Mouse (Mus musculus) spleen, adult 12 weeks (tissue): ENCODE measurements around the gene Prrg1.
"Not testable (repeated sequence)": the region's sequence is repeated elsewhere in the genome, so short reads cannot be mapped to it uniquely, and the experiment has no call there.

Experiments
- DNase-seq: peaks from one replicate; pipeline ENCODE4 v3.0.0; 2022; ENCODE audit warnings: low spot score

The Prrg1 gene

DNA sequence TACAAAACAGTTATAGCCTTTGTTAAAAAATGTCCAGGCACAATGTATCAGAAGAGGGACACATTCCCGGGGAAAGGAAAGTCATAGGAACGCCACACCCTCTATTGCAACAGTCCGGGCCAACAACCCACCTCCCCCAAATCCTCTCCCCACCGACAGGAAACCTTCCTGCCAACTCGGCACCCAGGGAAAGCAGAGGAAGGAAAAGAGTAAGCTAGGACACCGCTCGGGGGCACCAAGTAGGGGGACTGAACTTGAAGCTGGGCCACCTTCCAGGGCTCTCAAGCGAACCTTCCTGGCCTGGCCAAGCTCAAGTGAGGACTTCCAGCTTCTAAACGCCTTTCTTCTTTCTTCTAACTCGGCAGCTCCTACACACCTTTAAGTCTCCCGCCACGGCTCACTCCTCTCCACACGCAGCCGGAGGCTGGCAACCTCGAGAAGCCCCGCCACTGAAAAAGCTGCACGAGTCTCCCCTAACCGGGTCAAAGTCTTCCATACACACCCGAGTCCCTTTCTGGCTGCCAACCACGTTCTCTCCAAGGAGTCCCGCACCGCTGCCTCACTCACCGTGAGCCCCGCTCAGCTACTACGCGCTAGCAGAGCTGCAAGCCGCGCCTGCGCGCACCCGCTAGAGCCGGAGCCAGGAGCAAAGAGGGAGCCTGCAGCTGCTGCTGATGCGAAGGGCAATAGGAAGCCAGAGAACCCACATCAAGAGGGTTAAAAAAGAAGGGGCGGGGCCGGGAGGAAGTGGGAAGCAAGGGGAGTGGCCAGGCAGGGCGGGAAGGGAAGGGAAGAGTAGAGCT is at the start of gene Prrg1:
Prrg1 (minus strand) TSS at position 695 of the 803 bp plus-strand sequence.
- peak; percentile 12 for DNase-seq

DNA sequence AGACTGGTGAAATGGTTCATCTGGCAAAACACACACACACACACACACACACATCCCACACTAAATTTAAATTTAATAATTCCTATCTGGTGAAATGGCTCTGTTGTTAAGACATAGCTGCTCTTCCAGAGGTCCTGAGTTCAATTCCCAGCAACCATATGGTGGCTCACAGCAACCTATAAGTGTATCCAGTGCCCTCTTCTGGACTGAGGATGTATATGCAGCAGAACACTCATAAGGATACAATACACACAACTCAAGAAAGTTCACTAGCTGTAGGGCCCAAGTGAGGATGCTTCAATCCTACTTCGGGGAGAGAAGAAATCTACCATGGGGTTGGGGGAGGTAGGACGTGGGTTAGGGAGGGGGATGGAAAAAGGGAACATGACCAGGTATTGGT is 22.1 kb upstream of the Prrg1 start:
- no peak for DNase-seq

DNA sequence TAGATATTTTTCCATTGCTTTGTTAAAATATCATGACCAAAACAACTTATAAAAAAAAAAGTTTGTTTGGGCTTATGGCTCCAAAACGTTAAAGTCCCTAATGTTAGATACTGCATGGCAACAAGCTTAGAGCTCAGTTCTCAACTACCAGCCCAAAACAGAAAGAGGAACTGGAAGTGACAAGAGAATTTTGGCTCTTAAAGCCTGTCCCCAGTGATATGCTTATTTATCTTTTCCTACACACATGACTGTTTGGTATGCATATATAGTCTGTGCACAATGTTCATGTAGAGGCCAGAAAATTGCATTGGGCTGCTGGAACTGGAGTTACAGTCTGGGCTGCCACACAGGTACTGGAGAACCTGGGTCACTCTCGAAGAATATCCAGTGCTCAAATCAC is 9.4 kb upstream of the Prrg1 start:
- DNase-seq: no peak

DNA sequence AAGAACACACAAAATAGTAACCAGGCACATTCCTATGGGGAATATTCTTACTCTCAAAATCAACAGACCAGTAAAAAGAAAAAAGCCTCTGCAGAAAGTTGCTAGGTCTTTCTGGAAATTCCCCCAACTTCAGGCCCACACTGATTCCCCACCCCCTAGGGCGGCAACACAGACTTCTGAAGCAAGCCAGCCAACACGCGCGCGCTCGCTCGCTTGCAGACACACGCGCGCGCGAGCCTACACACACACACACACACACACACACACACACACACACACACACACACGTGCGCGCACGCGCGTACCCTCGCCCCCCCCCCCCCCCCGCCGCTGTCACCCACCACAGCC is 868 bp downstream of the Prrg1 start:
- DNase-seq: no peak

DNA sequence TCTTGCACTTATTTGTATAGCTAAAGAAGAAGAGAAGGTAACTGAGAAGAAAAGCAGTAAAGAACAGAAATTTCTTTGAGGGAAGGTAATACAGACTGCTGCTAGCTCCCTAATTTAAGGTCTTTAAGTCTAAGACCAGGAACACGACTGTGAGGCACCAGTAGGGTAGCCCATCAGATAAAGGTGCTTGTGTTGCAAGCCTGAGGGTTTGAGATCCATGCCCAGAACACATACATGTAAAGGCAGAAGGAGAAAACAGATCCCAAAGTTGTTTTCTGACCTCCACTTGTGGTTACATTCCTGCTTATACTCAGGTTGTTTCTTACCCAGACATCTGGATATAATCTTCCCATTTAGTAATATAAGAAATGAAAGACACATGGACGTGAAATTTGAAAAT is 20.2 kb downstream of the Prrg1 start:
- no peak for DNase-seq

DNA sequence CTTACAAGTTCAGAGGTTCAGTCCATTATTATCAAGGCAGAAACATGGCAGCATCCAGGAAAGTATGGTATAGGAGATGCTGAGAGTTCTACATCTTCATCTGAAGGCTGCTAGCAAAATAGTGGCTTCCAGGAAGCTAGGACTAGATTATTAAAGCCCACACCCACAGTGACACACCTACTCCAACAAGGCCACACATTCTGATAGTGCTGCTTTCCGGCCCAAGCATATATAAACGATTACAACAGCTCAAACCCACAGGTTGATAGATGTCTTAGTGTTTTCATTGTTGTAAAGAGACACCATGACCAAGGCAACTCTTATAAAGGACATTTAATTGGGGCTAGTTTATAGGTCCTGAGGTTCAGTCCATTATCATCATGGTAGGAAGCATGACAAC is 30.3 kb downstream of the Prrg1 start:
- DNase-seq: no peak

DNA sequence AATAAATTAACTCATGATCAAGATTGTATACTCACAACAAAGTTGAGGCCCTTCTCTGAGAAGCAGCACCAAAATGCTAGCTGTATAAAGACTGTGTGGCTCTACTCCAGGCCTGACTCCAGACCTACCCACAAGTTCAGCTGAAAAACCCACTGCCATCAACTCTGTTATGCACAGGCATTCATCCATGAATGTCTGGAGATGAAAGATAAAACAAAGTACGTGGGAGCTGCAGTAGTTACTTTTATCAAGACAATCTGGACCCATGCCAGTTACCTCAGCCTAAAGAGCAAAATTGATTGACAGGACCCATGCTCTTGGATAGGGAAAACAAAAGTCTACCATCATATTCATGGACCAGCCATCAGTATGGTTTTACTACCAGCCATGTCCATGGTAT is 31.0 kb downstream of the Prrg1 start:
- DNase-seq: no peak

DNA sequence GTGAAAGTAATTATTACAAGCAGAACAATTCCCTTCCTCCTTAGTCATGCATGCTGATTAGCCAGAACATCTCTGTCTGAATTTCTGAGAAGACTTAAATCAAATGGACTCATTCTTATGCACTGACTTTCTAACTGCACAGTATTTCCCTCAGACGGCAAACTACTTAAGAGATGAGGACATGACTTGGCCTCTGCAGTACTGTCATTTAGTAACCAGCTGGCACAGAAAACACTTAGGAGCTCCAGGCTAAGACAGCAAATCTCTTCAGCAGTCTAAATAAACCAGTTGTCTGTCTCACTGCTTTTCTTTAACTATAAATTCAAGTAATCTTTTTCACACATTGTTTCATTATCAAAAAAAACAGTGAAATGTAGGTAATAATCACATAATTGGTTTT is 36.0 kb downstream of the Prrg1 start:
- no peak for DNase-seq

DNA sequence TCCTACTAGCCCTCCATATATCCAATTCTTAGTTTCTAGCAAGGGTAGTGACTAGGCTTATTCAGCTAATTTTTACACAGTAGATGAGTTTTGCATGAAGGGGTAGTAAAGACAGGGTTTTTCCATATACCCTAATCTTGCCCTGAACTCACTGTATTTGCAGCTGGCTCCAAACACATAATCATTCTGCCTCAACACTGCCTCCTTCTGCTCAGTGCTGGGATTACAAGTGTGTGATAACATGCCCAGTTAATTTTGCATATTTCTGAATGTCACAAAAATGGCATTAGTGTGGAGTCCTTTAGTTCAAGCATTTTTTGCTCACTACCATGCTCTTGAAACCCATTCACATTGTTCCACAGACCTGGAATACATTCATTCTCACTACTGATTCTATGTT is 44.0 kb downstream of the Prrg1 start:
- peak; percentile 4 for DNase-seq

DNA sequence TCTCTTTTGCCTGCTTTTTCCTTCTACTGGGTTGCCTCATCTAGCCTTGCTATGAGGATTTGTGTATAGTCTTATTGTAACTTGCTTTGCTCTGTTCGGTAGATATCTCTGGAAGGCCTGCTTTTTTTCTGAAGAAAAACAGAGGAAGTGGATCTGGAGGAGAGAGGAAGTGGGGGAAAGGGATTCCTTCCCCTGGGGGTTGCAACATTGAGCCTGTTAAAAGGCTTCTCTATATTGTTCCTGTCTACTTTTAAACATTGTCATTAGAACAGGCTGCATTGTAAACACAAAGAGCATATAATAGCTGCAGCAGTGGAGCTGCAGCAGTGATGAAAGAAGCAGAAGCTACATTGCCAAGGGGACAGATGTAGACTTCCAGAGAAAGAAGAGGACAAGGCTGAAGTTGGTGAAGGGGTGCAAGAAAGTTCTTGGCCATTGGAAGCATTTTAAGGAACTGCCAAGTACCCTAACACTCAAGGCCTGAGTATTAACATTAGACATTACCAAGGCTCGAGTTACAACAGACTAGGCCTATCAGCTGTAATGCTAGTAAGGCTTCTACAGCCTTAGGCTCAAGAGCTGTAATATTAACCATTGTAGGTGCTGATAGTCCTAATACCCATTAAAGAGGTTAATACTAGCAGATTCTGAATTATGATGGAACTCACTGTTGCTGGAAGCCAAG is 44.9 kb downstream of the Prrg1 start:
- DNase-seq: no peak

DNA sequence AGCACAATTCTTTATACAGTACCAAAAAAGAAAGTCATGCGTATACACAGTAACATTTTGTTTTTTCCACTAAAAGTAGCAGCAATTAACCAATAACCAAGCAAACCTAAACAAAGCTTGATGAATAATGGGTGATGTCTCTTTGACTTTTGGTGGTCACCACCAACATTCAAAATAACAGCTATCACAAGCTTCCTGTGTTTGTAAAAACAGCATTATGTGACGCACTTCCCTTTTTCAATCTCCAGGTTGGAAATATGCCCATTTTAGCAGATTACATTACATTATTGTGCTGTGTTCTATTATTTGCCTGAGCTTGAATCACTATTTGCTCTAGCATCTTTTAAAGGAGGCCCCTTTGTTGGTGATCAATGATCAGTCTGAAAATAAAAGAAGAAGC is 65.4 kb downstream of the Prrg1 start:
- no peak for DNase-seq

DNA sequence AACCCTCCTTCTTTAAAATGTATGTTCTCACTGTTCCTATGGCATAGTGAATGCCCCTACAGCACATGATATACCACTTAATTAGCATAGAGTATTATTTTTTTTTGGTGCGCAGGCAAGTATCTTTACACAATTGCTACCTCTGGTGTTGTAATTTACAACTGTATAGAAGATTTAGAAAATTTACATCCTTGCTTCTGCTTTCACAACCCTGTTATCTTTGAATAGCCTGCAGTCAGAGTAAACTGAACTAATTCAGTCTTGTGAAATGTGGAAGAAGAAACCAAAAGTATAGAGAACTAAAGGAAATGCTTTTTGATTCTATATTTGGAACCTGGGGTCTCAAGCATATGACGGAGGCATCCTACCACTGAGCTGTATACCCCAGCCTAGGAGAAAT is 100.7 kb downstream of the Prrg1 start:
- DNase-seq: no peak

DNA sequence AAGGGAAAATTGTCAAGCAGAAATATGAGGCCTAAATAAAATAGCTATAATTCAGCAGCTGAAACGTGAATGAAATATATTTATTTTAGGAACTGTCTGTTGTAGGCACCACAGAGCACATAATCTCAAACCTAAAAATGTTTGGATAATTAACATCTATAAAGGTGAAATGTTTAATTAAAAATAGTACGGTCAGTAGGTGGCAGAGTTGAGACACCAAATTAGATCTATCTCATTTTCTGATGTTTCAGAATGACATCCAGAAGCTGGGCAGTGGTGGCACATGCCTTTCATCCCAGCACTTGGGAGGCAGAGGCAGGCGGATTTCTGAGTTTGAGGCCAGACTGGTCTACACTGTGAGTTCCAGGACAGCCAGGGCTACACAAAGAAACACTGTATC is 104.0 kb downstream of the Prrg1 start:
- DNase-seq: no peak

DNA sequence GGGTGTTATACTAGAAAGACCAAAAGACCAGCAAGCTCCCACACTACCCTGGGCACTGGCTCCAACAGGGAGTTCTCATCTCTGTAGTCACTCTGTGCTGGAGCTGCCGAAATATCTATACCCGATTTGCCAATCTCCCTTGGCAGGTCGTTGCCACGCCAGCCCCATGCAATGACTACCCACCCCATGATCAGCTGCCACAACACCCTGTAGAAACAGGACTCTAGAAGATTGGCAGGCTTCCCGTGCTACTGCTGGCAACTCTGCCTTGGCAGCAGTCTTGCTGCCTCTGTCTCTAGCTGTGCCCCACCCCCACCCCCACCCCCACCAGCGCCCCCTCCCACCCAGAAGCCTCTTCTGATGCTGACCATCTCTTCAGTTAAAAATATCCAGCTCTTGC is 149.3 kb downstream of the Prrg1 start:
- DNase-seq: no peak

DNA sequence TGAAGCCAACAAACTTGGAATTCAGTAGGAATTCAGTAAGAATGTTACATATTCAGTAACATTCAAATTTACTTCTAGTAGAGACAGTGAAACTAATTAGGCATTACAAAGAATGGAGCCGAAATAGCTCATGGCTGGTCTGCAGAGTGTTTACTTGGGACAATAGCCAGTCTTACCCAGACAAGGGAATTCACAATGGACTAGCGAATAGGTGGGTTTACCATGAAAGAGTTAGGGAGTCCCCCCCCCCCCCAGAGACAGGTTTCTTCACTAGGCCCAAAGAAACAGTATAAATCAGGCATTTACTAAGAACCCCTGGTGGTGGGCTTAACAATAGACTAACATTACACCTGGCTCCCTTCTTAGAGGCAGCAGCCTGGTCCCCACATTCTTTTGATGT is 180.3 kb downstream of the Prrg1 start:
- DNase-seq: not testable (repeated sequence)
